Mouse (Mus musculus): Measurements from ENCODE around the gene Tspo. TPM values are rescaled to one million over a fixed set of nuclear protein-coding genes. Genes with fewer than 3 reads are reported as not detected.

Gene Tspo
- polyA plus RNA-seq (2017; shearing (Covaris generic)): 375 TPM

DNA sequence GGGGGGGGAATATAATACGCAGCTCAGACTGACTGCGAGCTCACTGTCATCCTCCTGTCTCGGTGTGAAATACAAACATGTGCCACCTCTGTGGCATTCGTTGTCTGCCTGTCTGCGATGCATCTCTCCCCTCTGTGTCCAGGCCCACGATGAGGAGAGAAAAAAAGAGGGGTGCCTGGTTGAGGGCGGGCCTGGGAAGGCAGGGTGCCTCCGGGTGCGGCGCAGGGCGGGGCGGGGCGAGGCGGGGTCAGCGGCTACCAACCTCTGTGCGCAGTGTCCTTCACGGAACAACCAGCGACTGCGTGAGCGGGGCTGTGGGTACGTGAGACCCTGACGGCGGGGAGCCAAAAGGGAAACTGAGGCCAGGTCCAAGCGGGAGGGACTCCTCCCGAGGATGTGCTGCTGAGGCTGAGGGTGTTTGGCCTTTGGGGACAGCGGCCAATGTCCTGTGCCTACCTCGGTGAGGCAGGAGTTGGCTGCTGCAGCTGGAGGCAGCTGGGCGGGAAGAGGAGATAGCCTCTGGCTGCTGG is at the start of gene Tspo, which contains the start of gene Mcat:
Gene Tspo (plus strand): TSS at position 266 of the 530 bp plus-strand sequence.
Gene Mcat (minus strand): TSS at position 461 of the 530 bp plus-strand sequence.

DNA sequence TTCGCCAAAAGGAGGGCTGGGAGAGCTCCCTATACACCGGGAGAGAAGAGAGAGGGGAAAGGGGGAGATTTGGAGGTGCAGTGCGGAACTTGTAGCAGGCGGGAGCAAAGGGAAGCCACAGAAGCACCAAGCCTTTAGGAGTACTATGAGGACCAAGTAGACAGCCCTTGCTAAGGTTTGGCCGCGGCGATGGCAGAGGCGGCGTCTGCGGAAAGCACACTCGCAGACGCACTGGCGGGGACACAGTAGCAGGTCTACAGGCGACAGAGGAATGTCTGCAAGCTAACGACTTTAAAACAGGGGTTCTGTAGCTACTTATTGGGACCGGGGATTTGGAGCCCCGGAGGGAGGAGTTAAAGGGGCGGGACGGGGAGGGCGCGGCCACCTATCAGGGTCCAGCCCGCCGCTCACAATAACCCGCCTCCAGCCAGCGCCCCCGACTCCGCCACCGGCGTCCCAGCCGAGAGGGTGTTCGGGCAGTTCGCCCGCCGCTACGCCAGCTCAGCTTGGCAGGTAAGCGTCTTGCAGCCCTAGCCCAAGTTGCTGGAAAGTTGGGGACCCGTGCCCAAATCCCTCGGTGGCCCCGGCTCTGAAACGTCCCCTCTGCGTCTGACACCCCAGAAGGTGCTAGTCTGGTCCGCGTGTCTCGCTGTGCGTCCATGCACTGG is 36.8 kb upstream of the Tspo start, which contains the start of gene Bik:
Gene Bik (plus strand): TSS at position 439 of the 668 bp plus-strand sequence.

GRCm38 (mm10) chr15:83594513-83595363 is 31.3 kb downstream of the Tspo start, which contains the start of gene Ttll12:
Gene Ttll12 (minus strand): TSS chr15:83595157.

Other genes starting within 250 kb of the Tspo start
- gene Arfgap3, start 213.3 kb upstream of the Tspo start, polyA plus RNA-seq (2017; shearing (Covaris generic)): 10.2 TPM
- gene Pacsin2, start 99.0 kb upstream of the Tspo start, polyA plus RNA-seq (2017; shearing (Covaris generic)): 41.4 TPM
- gene Ttll1, start 52.7 kb upstream of the Tspo start, polyA plus RNA-seq (2017; shearing (Covaris generic)): 7.8 TPM
- gene Bik, start 36.7 kb upstream of the Tspo start, polyA plus RNA-seq (2017; shearing (Covaris generic)): 3.7 TPM
- 10.3 TPM for gene Mcat, start 195 bp downstream of the Tspo start, polyA plus RNA-seq (2017; shearing (Covaris generic))
- 22.9 TPM for gene Ttll12, start 31.6 kb downstream of the Tspo start, polyA plus RNA-seq (2017; shearing (Covaris generic))
- 1.00 TPM for gene Scube1, start 161.4 kb downstream of the Tspo start, polyA plus RNA-seq (2017; shearing (Covaris generic))
- gene Mpped1, start 215.9 kb downstream of the Tspo start, polyA plus RNA-seq (2017; shearing (Covaris generic)): not detected

All from effector memory CD4-positive, alpha-beta T cell, adult 7 months (primary cell).